Mouse (Mus musculus): ENCODE results near the gene Irgq.

DNA sequence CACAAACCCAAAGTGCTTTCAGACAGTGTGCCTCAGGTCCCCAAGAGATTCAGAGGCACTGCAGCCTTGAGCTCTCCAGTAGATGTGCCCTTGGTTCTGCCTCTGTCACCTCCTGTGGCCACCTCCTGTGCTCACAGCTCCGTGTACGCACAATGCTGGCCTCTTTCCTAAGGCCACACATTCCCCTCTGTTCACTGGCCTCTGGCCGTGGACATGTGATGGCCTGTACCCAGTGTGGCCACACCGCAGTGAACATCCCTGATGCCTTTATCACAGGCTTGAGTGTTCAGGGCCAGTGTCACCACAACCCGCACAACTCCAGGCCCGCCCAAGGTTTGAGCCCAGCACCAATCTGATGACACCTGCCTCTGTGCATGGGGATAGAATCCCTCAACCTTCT lies 54.4 kb downstream of the Irgq start:
- TF ChIP-seq POLR2A (IDR thresholded peaks at IDR 0.05; ENCODE audit: insufficient read length, low read depth) (no peak), MAX (IDR thresholded peaks at IDR 0.05; ENCODE audit: low read depth) (no peak), USF1 (IDR thresholded peaks at IDR 0.05; ENCODE audit: low read depth) (no peak), E2F4 (IDR thresholded peaks at IDR 0.05; ENCODE audit: insufficient read depth) (no peak), SRF (IDR thresholded peaks at IDR 0.05; ENCODE audit: control insufficient read depth, insufficient read length, low read depth) (no peak), CEBPB (IDR thresholded peaks at IDR 0.05; ENCODE audit: insufficient read depth, poor library complexity, severe bottlenecking) (no peak), TCF3 (IDR thresholded peaks at IDR 0.05; ENCODE audit: insufficient read length, low read depth) (no peak), TCF12 (IDR thresholded peaks at IDR 0.05; ENCODE audit: insufficient read depth, poor library complexity, severe bottlenecking) (no peak), POLR2AphosphoS2 (IDR thresholded peaks at IDR 0.05; ENCODE audit: insufficient read length, low read depth) (no peak)

All from myocyte (in vitro differentiated cells).